Comparison of ENCODE assay signal across 7 mouse cellular contexts in the genomic region with DNA sequence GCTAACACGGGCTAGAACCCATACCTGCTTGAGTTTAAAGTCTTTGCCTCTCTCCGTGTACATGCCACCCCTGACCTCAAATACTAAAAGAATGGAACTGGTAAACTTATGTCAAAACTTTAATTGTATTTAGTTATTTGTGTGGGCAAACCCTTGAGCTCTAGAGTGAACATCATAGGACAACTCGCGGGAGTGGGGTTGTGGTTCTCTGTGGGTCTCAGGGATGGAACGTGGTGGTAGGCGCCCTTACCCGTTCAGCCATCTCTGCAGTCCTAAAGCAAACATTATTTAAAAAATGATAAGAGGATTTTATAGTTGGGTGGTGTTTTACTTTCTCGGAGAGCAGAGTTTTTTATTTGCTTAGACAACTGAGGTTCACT. TPM values are rescaled to one million over a fixed set of nuclear protein-coding genes. Genes with fewer than 3 reads are reported as not detected.
DNase-seq lines count a peak whose midpoint lies in the region; ATAC-seq and TF ChIP-seq lines count a peak whose summit lies in the region.

No protein-coding gene starts in this region.

- H3K9ac ChIP-seq in lung, postnatal 0 days (replicated peaks; ENCODE audit: low read depth) = peak overlapping the region; percentile 87
- peak overlapping the region; percentile 95 for H3K9ac ChIP-seq in embryonic facial prominence, embryonic 14.5 days (ENCODE audit: low read depth, low read length)
- H3K9ac ChIP-seq in hindbrain, postnatal 0 days (replicated peaks; ENCODE audit: low read length) = peak overlapping the region; percentile 93
- H3K9ac ChIP-seq in midbrain, embryonic 15.5 days = peak overlapping the region; percentile 90

- TF ChIP-seq CTCF in lung, postnatal 0 days (IDR thresholded peaks at IDR 0.05) = no peak
- TF ChIP-seq CTCF in hindbrain, postnatal 0 days (IDR thresholded peaks at IDR 0.05; ENCODE audit: low read depth) = no peak

- H3K4me2 ChIP-seq in lung, postnatal 0 days (replicated peaks; ENCODE audit: low read depth, low read length) = peak overlapping the region; percentile 64
- peak overlapping the region; percentile 86 for H3K4me2 ChIP-seq in embryonic facial prominence, embryonic 14.5 days (ENCODE audit: low read depth, low read length)
- peak overlapping the region; percentile 85 for H3K4me2 ChIP-seq in hindbrain, postnatal 0 days (ENCODE audit: low read depth, low read length)
- peak overlapping the region; percentile 75 for H3K4me2 ChIP-seq in midbrain, embryonic 15.5 days

- peak overlapping the region; percentile 99 for H3K27ac ChIP-seq in lung, postnatal 0 days (ENCODE audit: low read length)
- peak overlapping the region; percentile 99 for H3K27ac ChIP-seq in embryonic facial prominence, embryonic 14.5 days (replicated peaks; ENCODE audit: low read depth, low read length)
- H3K27ac ChIP-seq in hindbrain, postnatal 0 days = peak overlapping the region; percentile 100
- H3K27ac ChIP-seq in midbrain, embryonic 15.5 days = peak overlapping the region; percentile 99

- peak overlapping the region; percentile 93 for H3K4me3 ChIP-seq in lung, postnatal 0 days (ENCODE audit: low read depth, low read length)
- H3K4me3 ChIP-seq in embryonic facial prominence, embryonic 14.5 days (ENCODE audit: low read depth, low read length) = peak overlapping the region; percentile 93
- peak overlapping the region; percentile 87 for H3K4me3 ChIP-seq in hindbrain, postnatal 0 days (ENCODE audit: low read length)
- peak overlapping the region; percentile 58 for H3K4me3 ChIP-seq in midbrain, embryonic 15.5 days

- no peaks in the 10 kb centered on the region for H3K9me3 ChIP-seq in lung, postnatal 0 days (ENCODE audit: low read length)
- no peaks in the 10 kb centered on the region for H3K9me3 ChIP-seq in embryonic facial prominence, embryonic 14.5 days (ENCODE audit: control insufficient read depth, low read length)
- H3K9me3 ChIP-seq in hindbrain, postnatal 0 days (ENCODE audit: low read length) = no peaks in the 10 kb centered on the region
- no peaks in the 10 kb centered on the region for H3K9me3 ChIP-seq in midbrain, embryonic 15.5 days

- WGBS in lung, postnatal 0 days = 2% methylated on average over 8 of the region's 8 CpGs
- under 1% methylated on average over 8 of the region's 8 CpGs for WGBS in embryonic facial prominence, embryonic 14.5 days
- 1% methylated on average over 8 of the region's 8 CpGs for WGBS in hindbrain, postnatal 0 days
- WGBS in midbrain, embryonic 15.5 days = under 1% methylated on average over 8 of the region's 8 CpGs

- no peak for TF ChIP-seq EP300 in lung, postnatal 0 days (IDR thresholded peaks at IDR 0.05)

- peaks cover 8% of the 10 kb centered on the region; the same call in 1 of the 2 replicates for H3K4me1 ChIP-seq in lung, postnatal 0 days (ENCODE audit: insufficient read depth, low read depth, low read length)
- H3K4me1 ChIP-seq in embryonic facial prominence, embryonic 14.5 days (ENCODE audit: control insufficient read depth, insufficient read depth, low read length) = peaks cover 9% of the 10 kb centered on the region
- H3K4me1 ChIP-seq in hindbrain, postnatal 0 days (ENCODE audit: insufficient read depth, low read length) = no peaks in the 10 kb centered on the region
- peaks cover 25% of the 10 kb centered on the region for H3K4me1 ChIP-seq in midbrain, embryonic 15.5 days

- H3K27me3 ChIP-seq in lung, postnatal 0 days (replicated peaks; ENCODE audit: insufficient read depth, low read length) = no peaks in the 10 kb centered on the region
- H3K27me3 ChIP-seq in embryonic facial prominence, embryonic 14.5 days (replicated peaks; ENCODE audit: control insufficient read depth, insufficient read depth, low read length) = no peaks in the 10 kb centered on the region
- H3K27me3 ChIP-seq in hindbrain, postnatal 0 days (ENCODE audit: insufficient read depth, low read length) = no peaks in the 10 kb centered on the region
- H3K27me3 ChIP-seq in midbrain, embryonic 15.5 days (replicated peaks) = no peaks in the 10 kb centered on the region

- no peaks in the 10 kb centered on the region for H3K36me3 ChIP-seq in lung, postnatal 0 days (ENCODE audit: insufficient read depth, low read length)
- no peaks in the 10 kb centered on the region for H3K36me3 ChIP-seq in embryonic facial prominence, embryonic 14.5 days (ENCODE audit: control insufficient read depth, insufficient read depth, low read length)
- H3K36me3 ChIP-seq in hindbrain, postnatal 0 days (ENCODE audit: insufficient read depth, low read length) = no peaks in the 10 kb centered on the region
- H3K36me3 ChIP-seq in midbrain, embryonic 15.5 days (replicated peaks) = no peaks in the 10 kb centered on the region

- ATAC-seq in lung, postnatal 0 days = peak; percentile 4
- ATAC-seq in embryonic facial prominence, embryonic 14.5 days (ENCODE audit: low read depth) = peak; percentile 28; the same call in 1 of the 2 replicates
- peak; percentile 36 for ATAC-seq in hindbrain, postnatal 0 days
- peak; percentile 73 for ATAC-seq in midbrain, embryonic 15.5 days (replicated peaks)

- DNase-seq in lung, postnatal 0 days (ENCODE audit: low spot score) = no peak
- no peak for DNase-seq in lung, postnatal 36 days
- no peak for DNase-seq in embryonic facial prominence, embryonic 14.5 days (ENCODE audit: low spot score)
- DNase-seq in hindbrain, postnatal 0 days (ENCODE audit: low spot score) = peak; percentile 22
- DNase-seq in gastrocnemius, adult 18-20 months (ENCODE audit: low spot score) = no peak
- DNase-seq in cerebellum, adult 11-12 months = no peak

RNA-seq across cellular contexts. Expression of a gene that starts 0.8 kb away (rescaled TPM):
- 94.2 and 96.4 TPM in 2 replicates for polyA plus RNA-seq in lung, postnatal 0 days (2015; fragmentation: Nextera tagmentation; extraction: Ambion mirVana)
- polyA plus RNA-seq in embryonic facial prominence, embryonic 14.5 days (2014; fragmentation: Nextera tagmentation; extraction: Ambion mirVana) = 110 and 112 TPM in 2 replicates
- total RNA-seq in hindbrain, postnatal 0 days (2014; rRNA removed) = 68.0 and 70.3 TPM in 2 replicates
- polyA plus RNA-seq in hindbrain, postnatal 0 days (2015; fragmentation: Nextera tagmentation; extraction: Ambion mirVana) = 199 and 204 TPM in 2 replicates
- 166 and 187 TPM in 2 replicates for polyA plus RNA-seq in midbrain, embryonic 15.5 days (2015; fragmentation: Nextera tagmentation; extraction: Ambion mirVana)
- 10 to 100 TPM; 16.9 to 17.1 TPM for total RNA-seq in gastrocnemius, adult 18-20 months (2021)

RNA-seq across cellular contexts. Expression of a gene that starts 13.8 kb away (rescaled TPM):
- polyA plus RNA-seq in lung, postnatal 0 days (2015; fragmentation: Nextera tagmentation; extraction: Ambion mirVana) = 0.61 and 1.0 TPM in 2 replicates
- 11.8 and 14.1 TPM in 2 replicates for polyA plus RNA-seq in embryonic facial prominence, embryonic 14.5 days (2014; fragmentation: Nextera tagmentation; extraction: Ambion mirVana)
- 2.8 and 3.6 TPM in 2 replicates for total RNA-seq in hindbrain, postnatal 0 days (2014; rRNA removed)
- polyA plus RNA-seq in hindbrain, postnatal 0 days (2015; fragmentation: Nextera tagmentation; extraction: Ambion mirVana) = 2.3 and 2.8 TPM in 2 replicates
- 1.8 and 2.6 TPM in 2 replicates for polyA plus RNA-seq in midbrain, embryonic 15.5 days (2015; fragmentation: Nextera tagmentation; extraction: Ambion mirVana)
- total RNA-seq in gastrocnemius, adult 18-20 months (2021) = not detected

Comparison
In these comparisons a context has a peak if more than half of its experiments do, and no peak if none do; other contexts are left out.
1. ATAC-seq: peak in every context shown above with its lines; median percentile 73 in midbrain, embryonic 15.5 days; 36 in hindbrain, postnatal 0 days; 28 in embryonic facial prominence, embryonic 14.5 days; 4 in lung, postnatal 0 days.